Mouse (Mus musculus) spleen, adult 2 months (tissue): ENCODE results near the gene Abcg5.

ENCODE experiments used
- CTCF ChIP-seq: fragments of 200-500 bp; IDR thresholded peaks from 2 replicates; pipeline ENCODE4 v1.5.1; 2011; ENCODE audit warnings: mild to moderate bottlenecking, inconsistent platforms; ENCODE audit not compliant: insufficient read depth, insufficient read length, insufficient replicate concordance; ENCODE audit errors: extremely low read depth
- POLR2A ChIP-seq: fragments of 200-500 bp; IDR thresholded peaks from 2 replicates; pipeline ENCODE4 v1.6.1; 2011; ENCODE audit warnings: low read depth, low read length, inconsistent platforms

- TF ChIP-seq CTCF (no peak), POLR2A (no peak)
Observed at GRCm38 (mm10) chr17:84636328-84636727, 46.5 kb downstream of the Abcg5 start.
